Mouse (Mus musculus) intestine, embryonic 14.5 days (tissue): ENCODE data around the gene Tmem135. TPM values are rescaled to one million over a fixed set of nuclear protein-coding genes. Genes with fewer than 3 reads are reported as not detected.

Experiments used
- ATAC-seq: fragments of 200-750 bp; cut with Nextera tagmentation; replicated peaks from 2 replicates; pipeline ENCODE4 v1.8.0; 2017; ENCODE audit warnings: low read depth, moderate number of reproducible peaks, moderate TSS enrichment, moderate library complexity; ENCODE audit not compliant: low FRiP score, low TSS enrichment
- DNase-seq: peaks from one replicate; pipeline ENCODE4 v3.0.0-alpha.2; 2018; ENCODE audit warnings: low spot score
- H3K27ac ChIP-seq: fragments of 300-500 bp; sonication (generic); 2 replicates; pipeline ENCODE4 v1.5.1; 2014; ENCODE audit warnings: low read depth, mild to moderate bottlenecking, control low read depth
- H3K27me3 ChIP-seq: fragments of 300-500 bp; sonication (generic); replicated peaks from 2 replicates; pipeline ENCODE4 v1.6.1; 2014; ENCODE audit warnings: low read length, control low read depth; ENCODE audit not compliant: control insufficient read depth, insufficient read depth
- H3K36me3 ChIP-seq: fragments of 300-500 bp; sonication (generic); 2 replicates; pipeline ENCODE4 v1.6.1; 2014; ENCODE audit warnings: low read length, control low read depth; ENCODE audit not compliant: control insufficient read depth, insufficient read depth
- H3K4me1 ChIP-seq: fragments of 300-500 bp; sonication (generic); replicated peaks from 2 replicates; pipeline ENCODE4 v1.6.1; 2014; ENCODE audit warnings: low read length, control low read depth, mixed read lengths; ENCODE audit not compliant: control insufficient read depth, insufficient read depth
- H3K4me2 ChIP-seq: fragments of 300-500 bp; sonication (generic); 2 replicates; pipeline ENCODE4 v1.6.1; 2014; ENCODE audit warnings: low read length
- H3K4me3 ChIP-seq: fragments of 300-500 bp; sonication (generic); 2 replicates; pipeline ENCODE4 v1.5.1; 2014; ENCODE audit warnings: low read depth, low read length, control low read depth, mixed read lengths
- H3K9ac ChIP-seq: fragments of 300-500 bp; sonication (generic); 2 replicates; pipeline ENCODE4 v1.6.1; 2014; ENCODE audit warnings: mild to moderate bottlenecking, low read length
- H3K9me3 ChIP-seq: fragments of 300-500 bp; sonication (generic); 2 replicates; pipeline ENCODE4 v1.6.1; 2016; ENCODE audit warnings: low read length, control low read depth; ENCODE audit not compliant: control insufficient read depth
- whole genome bisulfite sequencing: fragments of 180-500 bp; shearing (Covaris S2); extraction: QIAGEN DNeasy Blood & Tissue Kit; methylation state at CpG from one replicate; pipeline ENCODE4 v1.1.7; 2014; 5-methylcytosine and 5-hydroxymethylcytosine counted together
- microRNA-seq: library from miRNA; unstranded; fragments of <30 nt; microRNA quantifications from one replicate; pipeline ENCODE4, GENCODE M21; 2016
- polyA plus RNA-seq: library from polyadenylated mRNA; unstranded; fragments of >200 nt; fragmentation: Nextera tagmentation; extraction: Ambion mirVana; gene quantifications from 2 replicates; pipeline ENCODE4 v1.2.1, GENCODE M21; 2014

The Tmem135 gene
- polyA plus RNA-seq, 1 experiment from 2014 or later, result 30.4 TPM

GRCm38 (mm10) chr7:89115633-89116032 is 288.4 kb downstream of the Tmem135 start:
- Histone ChIP-seq H3K4me1 (no peaks in the 10 kb centered on the region; the same call in 1 of the 2 replicates), H3K27ac (0 out of 2 replicates have a peak overlapping the region, but pooled peaks have one; percentile 20), H3K27me3 (no peaks in the 10 kb centered on the region), H3K4me2 (no peak overlapping the region), H3K4me3 (no peak overlapping the region), H3K9me3 (no peaks in the 10 kb centered on the region), H3K36me3 (no peaks in the 10 kb centered on the region), H3K9ac (no peak overlapping the region)
- ATAC-seq (no peak), DNase-seq (no peak)
- WGBS, result 83% methylated on average over 3 of the region's 3 CpGs

GRCm38 (mm10) chr7:89106421-89106820 is 297.6 kb downstream of the Tmem135 start:
- Histone ChIP-seq H3K9me3 (no peaks in the 10 kb centered on the region), H3K4me3 (no peak overlapping the region), H3K9ac (no peak overlapping the region), H3K27me3 (no peaks in the 10 kb centered on the region), H3K27ac (no peak overlapping the region), H3K36me3 (no peaks in the 10 kb centered on the region), H3K4me1 (no peaks in the 10 kb centered on the region), H3K4me2 (no peak overlapping the region)
- WGBS, result 75% methylated on average over 2 of the region's 2 CpGs
- DNase-seq (no peak), ATAC-seq (no peak)

DNA sequence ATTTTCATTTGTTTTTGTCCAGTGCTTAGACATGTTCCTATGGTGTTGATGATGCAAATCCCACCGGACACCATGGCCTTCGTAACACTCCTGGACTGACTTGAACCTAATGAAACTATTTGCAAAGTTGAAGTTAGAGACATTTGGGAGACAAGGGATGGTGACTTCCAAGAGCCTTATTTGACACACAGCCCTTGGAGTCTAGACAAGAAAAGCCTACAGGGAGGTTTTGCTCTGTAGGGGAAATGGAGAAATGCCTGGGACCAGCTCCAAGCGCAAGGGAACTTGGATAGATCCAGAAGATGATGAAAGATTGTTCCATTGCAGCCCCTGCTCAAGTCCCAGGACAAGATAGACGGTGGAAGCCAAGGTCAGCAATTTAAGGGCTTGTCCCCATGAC is 304.3 kb downstream of the Tmem135 start:
- 92% methylated on average over 4 of the region's 4 CpGs for WGBS
- H3K4me2 ChIP-seq, result no peak overlapping the region
- no peak overlapping the region for H3K9ac ChIP-seq
- no peaks in the 10 kb centered on the region for H3K4me1 ChIP-seq
- DNase-seq, result no peak
- no peaks in the 10 kb centered on the region for H3K9me3 ChIP-seq
- H3K36me3 ChIP-seq, result no peaks in the 10 kb centered on the region
- no peak overlapping the region for H3K27ac ChIP-seq
- no peak for ATAC-seq
- H3K27me3 ChIP-seq, result no peaks in the 10 kb centered on the region
- H3K4me3 ChIP-seq, result no peak overlapping the region

Small RNAs within 50 kb of the gene (microRNA-seq; reads per million reads assigned to microRNA genes)
- gene Gm22171, result not detected
- gene Gm24659, result not detected

Other genes starting within 250 kb of the Tmem135 start
- 13.7 and 14.6 TPM in 2 replicates for gene Fzd4, start 133 bp upstream of the Tmem135 start, polyA plus RNA-seq
- 97.3 and 103 TPM in 2 replicates for gene Prss23, start 123.0 kb upstream of the Tmem135 start, polyA plus RNA-seq
- 3.1 and 4.3 TPM in 2 replicates for gene Me3, start 228.2 kb upstream of the Tmem135 start, polyA plus RNA-seq